Mouse (Mus musculus) embryonic fibroblast, embryonic 13.5 days (primary cell): ENCODE results near the gene Gm438.

Experiments
- CTCF ChIP-seq: IDR thresholded peaks from 2 replicates; pipeline ENCODE4 v1.5.1; 2011; ENCODE audit warnings: mild to moderate bottlenecking, control low read depth, low read length, moderate library complexity, borderline replicate concordance; ENCODE audit not compliant: insufficient read depth
- POLR2A ChIP-seq: IDR thresholded peaks from 2 replicates; pipeline ENCODE4 v1.6.1; 2011; ENCODE audit warnings: low read depth, mild to moderate bottlenecking, control low read depth, low read length, moderate library complexity

DNA sequence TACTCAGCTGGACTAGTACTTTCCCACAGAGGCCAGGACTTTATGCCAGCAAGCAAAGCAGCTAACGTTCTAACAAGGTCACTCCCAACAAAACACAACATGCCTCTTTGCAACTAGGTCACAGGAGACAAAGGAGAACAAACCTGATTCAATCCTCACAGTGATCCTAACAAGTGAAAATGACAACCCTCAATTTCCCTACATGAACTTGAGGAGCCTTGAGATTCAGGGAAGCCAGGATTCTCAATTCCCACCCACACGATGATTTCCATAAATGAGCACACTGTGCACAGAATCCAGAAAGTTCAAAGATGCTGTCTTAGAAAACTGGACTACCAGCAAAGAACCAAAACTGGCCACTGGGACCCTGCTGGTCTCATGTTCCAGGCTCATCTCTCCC is 37.6 kb upstream of the Gm438 start:
- no peak for TF ChIP-seq CTCF
- no peak for TF ChIP-seq POLR2A
